Mouse (Mus musculus) small intestine, adult 2 months (tissue): ENCODE measurements around the gene Spdye4b.

Experiments used
- CTCF ChIP-seq: fragments of 200-500 bp; IDR thresholded peaks from 2 replicates; pipeline ENCODE4 v1.5.1; 2012; ENCODE audit warnings: low read depth, mild to moderate bottlenecking, control low read depth, inconsistent platforms, low read length, moderate library complexity, mixed read lengths; ENCODE audit not compliant: insufficient replicate concordance, insufficient read length; ENCODE audit errors: extremely low read depth
- POLR2A ChIP-seq: fragments of 200-500 bp; IDR thresholded peaks from 2 replicates; pipeline ENCODE4 v1.6.1; 2012; ENCODE audit warnings: low read depth, mild to moderate bottlenecking, control low read depth, inconsistent platforms, low read length, moderate library complexity

- TF ChIP-seq POLR2A (no peak), CTCF (no peak)
These were observed 72.5 kb downstream of the Spdye4b start for GRCm38 (mm10) chr5:143253186-143253880.
